Mouse (Mus musculus) neural tube, embryonic 11.5 days (tissue): Measurements from ENCODE around the gene Paip2b. TPM values are rescaled to one million over a fixed set of nuclear protein-coding genes. Genes with fewer than 3 reads are reported as not detected.
"Not testable (repeated sequence)": the region's sequence is repeated elsewhere in the genome, so short reads cannot be mapped to it uniquely, and the experiment has no call there.

Experiments used
- ATAC-seq: fragments of 200-750 bp; cut with Nextera tagmentation; 2 replicates; pipeline ENCODE4 v1.8.0; 2017; ENCODE audit warnings: moderate number of reproducible peaks, mild to moderate bottlenecking, moderate TSS enrichment, moderate library complexity; ENCODE audit not compliant: insufficient read depth, low FRiP score, low TSS enrichment
- DNase-seq: peaks from one replicate; pipeline ENCODE4 v3.0.0-alpha.2; 2015; ENCODE audit warnings: low spot score
- H3K27ac ChIP-seq: fragments of 300-500 bp; sonication (generic); 2 replicates; pipeline ENCODE4 v1.5.1; 2014; ENCODE audit warnings: low read depth, mild to moderate bottlenecking, low read length
- H3K27me3 ChIP-seq: fragments of 300-500 bp; sonication (generic); 2 replicates; pipeline ENCODE4 v1.6.1; 2014; ENCODE audit warnings: mild to moderate bottlenecking, low read length, mixed read lengths; ENCODE audit not compliant: control insufficient read depth, insufficient read depth
- H3K36me3 ChIP-seq: fragments of 300-500 bp; sonication (generic); 2 replicates; pipeline ENCODE4 v1.6.1; 2014; ENCODE audit warnings: mild to moderate bottlenecking, low read length, moderate library complexity, mixed read lengths; ENCODE audit not compliant: control insufficient read depth, insufficient read depth
- H3K4me1 ChIP-seq: fragments of 300-500 bp; sonication (generic); 2 replicates; pipeline ENCODE4 v1.6.1; 2014; ENCODE audit warnings: low read length, mixed read lengths; ENCODE audit not compliant: control insufficient read depth, insufficient read depth
- H3K4me2 ChIP-seq: fragments of 300-500 bp; sonication (generic); 2 replicates; pipeline ENCODE4 v1.6.1; 2014; ENCODE audit warnings: low read depth, mild to moderate bottlenecking, moderate library complexity
- H3K4me3 ChIP-seq: fragments of 300-500 bp; sonication (generic); 2 replicates; pipeline ENCODE4 v1.5.1; 2014; ENCODE audit warnings: low read depth, low read length
- H3K9ac ChIP-seq: fragments of 300-500 bp; sonication (generic); 2 replicates; pipeline ENCODE4 v1.6.1; 2014; ENCODE audit warnings: mild to moderate bottlenecking, low read length
- H3K9me3 ChIP-seq: fragments of 300-500 bp; sonication (generic); 2 replicates; pipeline ENCODE4 v1.6.1; 2016; ENCODE audit warnings: low read length; ENCODE audit not compliant: control insufficient read depth
- WGBS: fragments of 180-500 bp; shearing (Covaris S2); extraction: QIAGEN DNeasy Blood & Tissue Kit; methylation state at CpG from one replicate; pipeline ENCODE4 v1.1.7; 2014; 5-methylcytosine and 5-hydroxymethylcytosine counted together
- polyA plus RNA-seq: library from polyadenylated mRNA; unstranded; fragments of >200 nt; fragmentation: Nextera tagmentation; extraction: Ambion mirVana; gene quantifications from 2 replicates; pipeline ENCODE4 v1.2.1, GENCODE M21; 2014

Paip2b gene
- polyA plus RNA-seq, 1 experiment from 2014 or later = 19.1 TPM

- no peak overlapping the region for H3K4me2 ChIP-seq
- WGBS = 75% methylated on average over 4 of the region's 4 CpGs
Measured at GRCm38 (mm10) chr6:83791251-83791890, 40.2 kb downstream of the Paip2b start.

GRCm38 (mm10) chr6:83790533-83790932 lies 41.0 kb downstream of the Paip2b start:
- H3K9me3 ChIP-seq, H3K27ac ChIP-seq, H3K27me3 ChIP-seq, H3K4me2 ChIP-seq, H3K4me3 ChIP-seq, H3K36me3 ChIP-seq, H3K9ac ChIP-seq, DNase-seq, H3K4me1 ChIP-seq, ATAC-seq: not testable (repeated sequence)
- 71% methylated on average over 5 of the region's 5 CpGs for WGBS

More at GRCm38 (mm10) chr6:83791251-83791890, 40.2 kb downstream of the Paip2b start:
- Histone ChIP-seq H3K4me3 (no peak overlapping the region), H3K36me3 (no peaks in the 10 kb centered on the region), H3K27me3 (no peaks in the 10 kb centered on the region), H3K9ac (no peak overlapping the region), H3K4me1 (peaks cover 7% of the 10 kb centered on the region; the same call in 1 of the 2 replicates), H3K27ac (no peak overlapping the region), H3K9me3 (no peaks in the 10 kb centered on the region)
- ATAC-seq (no peak), DNase-seq (no peak)

- H3K9ac ChIP-seq = peak overlapping the region; percentile 35; the same call in 1 of the 2 replicates
- H3K4me1 ChIP-seq = no peaks in the 10 kb centered on the region; the same call in 1 of the 2 replicates
- ATAC-seq (peak; percentile 68), DNase-seq (peak; percentile 67)
- H3K9me3 ChIP-seq = no peaks in the 10 kb centered on the region
- H3K27ac ChIP-seq = 0 out of 2 replicates have a peak overlapping the region, but pooled peaks have one; percentile 20
- no peak overlapping the region for H3K4me2 ChIP-seq
- 44% methylated on average over 7 of the region's 7 CpGs for WGBS
- no peak overlapping the region for H3K4me3 ChIP-seq
- no peaks in the 10 kb centered on the region for H3K27me3 ChIP-seq
- no peaks in the 10 kb centered on the region for H3K36me3 ChIP-seq
Measured at GRCm38 (mm10) chr6:83788554-83788953, 43.0 kb downstream of the Paip2b start.

- Histone ChIP-seq H3K36me3 (no peaks in the 10 kb centered on the region), H3K27me3 (no peaks in the 10 kb centered on the region), H3K4me3 (no peak overlapping the region), H3K9ac (no peak overlapping the region), H3K27ac (no peak overlapping the region), H3K4me2 (no peak overlapping the region), H3K4me1 (no peaks in the 10 kb centered on the region; the same call in 1 of the 2 replicates), H3K9me3 (no peaks in the 10 kb centered on the region)
- 79% methylated on average over 3 of the region's 3 CpGs for WGBS
- DNase-seq = no peak
- ATAC-seq = no peak
Measured at GRCm38 (mm10) chr6:83786426-83786825, 45.1 kb downstream of the Paip2b start.

GRCm38 (mm10) chr6:83779026-83779425 lies 52.5 kb downstream of the Paip2b start:
- WGBS = 3% methylated on average over 5 of the region's 5 CpGs
- Histone ChIP-seq H3K4me1 (peaks cover 9% of the 10 kb centered on the region), H3K36me3 (no peaks in the 10 kb centered on the region), H3K9ac (no peak overlapping the region), H3K4me3 (no peak overlapping the region), H3K27me3 (no peaks in the 10 kb centered on the region), H3K27ac (no peak overlapping the region), H3K4me2 (no peak overlapping the region), H3K9me3 (no peaks in the 10 kb centered on the region)
- ATAC-seq (no peak), DNase-seq (no peak)

GRCm38 (mm10) chr6:83778306-83778705 lies 53.2 kb downstream of the Paip2b start:
- no peaks in the 10 kb centered on the region for H3K27me3 ChIP-seq
- ATAC-seq = no peak
- no peaks in the 10 kb centered on the region for H3K9me3 ChIP-seq
- DNase-seq = no peak
- H3K4me1 ChIP-seq = peaks cover 11% of the 10 kb centered on the region
- no peak overlapping the region for H3K4me3 ChIP-seq
- WGBS = 79% methylated on average over 7 of the region's 7 CpGs
- no peaks in the 10 kb centered on the region for H3K36me3 ChIP-seq
- no peak overlapping the region for H3K4me2 ChIP-seq
- H3K27ac ChIP-seq = no peak overlapping the region
- no peak overlapping the region for H3K9ac ChIP-seq

GRCm38 (mm10) chr6:83775638-83776293 lies 55.8 kb downstream of the Paip2b start, which contains the start of gene Tex261:
Gene Tex261 (minus strand): TSS chr6:83775813.
- peaks cover 2% of the 10 kb centered on the region; the same call in 1 of the 2 replicates for H3K36me3 ChIP-seq
- ATAC-seq (peak; percentile 90), DNase-seq (peak; percentile 93)
- H3K4me1 ChIP-seq = peaks cover 11% of the 10 kb centered on the region
- no peaks in the 10 kb centered on the region for H3K27me3 ChIP-seq
- H3K4me3 ChIP-seq = peak within 1 kb of the TSS; percentile 91
- H3K27ac ChIP-seq = peak within 1 kb of the TSS; percentile 75
- H3K9ac ChIP-seq = peak within 1 kb of the TSS; percentile 92
- under 1% methylated on average over 43 of the region's 45 CpGs for WGBS
- H3K9me3 ChIP-seq = no peaks in the 10 kb centered on the region
- peak within 1 kb of the TSS; percentile 81 for H3K4me2 ChIP-seq

GRCm38 (mm10) chr6:83774781-83775563 lies 56.6 kb downstream of the Paip2b start:
- Histone ChIP-seq H3K9ac (peak overlapping the region; percentile 92), H3K4me2 (peak overlapping the region; percentile 81), H3K27ac (peak overlapping the region; percentile 75), H3K4me1 (peaks cover 11% of the 10 kb centered on the region), H3K9me3 (no peaks in the 10 kb centered on the region), H3K27me3 (no peaks in the 10 kb centered on the region), H3K4me3 (peak overlapping the region; percentile 91), H3K36me3 (peaks cover 2% of the 10 kb centered on the region; the same call in 1 of the 2 replicates)
- DNase-seq (peak; percentile 36), ATAC-seq (peak; percentile 32)
- 2% methylated on average over 14 of the region's 14 CpGs for WGBS
